Mouse (Mus musculus): ENCODE results near the gene Eva1b.
A peak's percentile ranks its signal among the peaks of the same experiment; 100 is the strongest.
"Not testable (repeated sequence)": the region's sequence is repeated elsewhere in the genome, so short reads cannot be mapped to it uniquely, and the experiment has no call there.

Eva1b gene

DNA sequence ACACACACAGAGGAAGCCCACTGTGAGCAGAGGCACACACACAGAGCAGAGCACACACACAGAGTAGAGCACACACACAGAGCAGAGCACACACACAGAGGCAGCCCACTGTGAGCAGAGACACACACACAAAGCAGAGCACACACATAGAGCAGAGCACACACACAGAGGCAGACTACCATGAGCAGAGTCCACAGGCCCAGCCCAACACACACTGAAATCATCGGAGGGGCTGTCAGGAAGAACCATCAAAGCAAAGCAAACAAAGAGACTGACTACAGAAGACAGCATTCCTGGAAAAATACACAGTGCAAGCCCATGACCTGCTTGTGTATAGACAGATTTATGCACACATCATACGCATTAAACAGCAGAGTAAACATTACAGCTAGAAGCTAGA, 8.3 kb downstream of the Eva1b start:
- DNase-seq (ENCODE audit: low spot score in 2 of 2): no peak

- no peak for DNase-seq (ENCODE audit: low spot score in 2 of 2)
Measured at GRCm38 (mm10) chr4:126156617-126157016, 9.1 kb downstream of the Eva1b start.

GRCm38 (mm10) chr4:126157562-126157961, 10.0 kb downstream of the Eva1b start:
- no peak for DNase-seq (ENCODE audit: low spot score in 2 of 2)

GRCm38 (mm10) chr4:126159455-126159854, 11.9 kb downstream of the Eva1b start:
- no peak for DNase-seq (ENCODE audit: low spot score in 2 of 2)

DNA sequence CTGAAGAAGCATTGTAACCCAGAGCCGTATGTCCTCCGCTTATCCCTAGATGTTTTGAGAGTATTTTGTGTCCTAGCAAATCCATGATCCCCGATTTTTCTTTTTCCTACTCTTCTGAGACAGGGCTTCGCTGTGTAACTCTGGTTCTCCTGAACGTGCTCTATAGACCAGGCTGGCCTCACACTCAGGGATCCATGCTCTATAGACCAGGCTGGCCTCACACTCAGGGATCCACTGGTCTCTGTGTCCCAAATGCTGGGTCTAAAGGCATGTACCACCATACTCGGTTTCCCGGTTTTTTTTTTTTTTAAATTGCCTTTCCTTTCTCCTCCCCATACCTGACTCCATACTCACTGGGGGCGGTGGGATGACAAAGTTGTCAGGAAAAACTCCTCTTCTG, 13.4 kb downstream of the Eva1b start:
- no peak for DNase-seq (ENCODE audit: low spot score in 2 of 2)

- DNase-seq (ENCODE audit: low spot score in 2 of 2): no peak
Measured at GRCm38 (mm10) chr4:126161456-126161855, 13.9 kb downstream of the Eva1b start.

- DNase-seq (ENCODE audit: low spot score in 2 of 2): no peak
Measured at GRCm38 (mm10) chr4:126161986-126162385, 14.4 kb downstream of the Eva1b start.

- peak; percentile 85 to 93 for DNase-seq (ENCODE audit: low spot score in 2 of 2)
Measured at GRCm38 (mm10) chr4:126162544-126163066, 15.1 kb downstream of the Eva1b start.

- peak; percentile 53 for DNase-seq (ENCODE audit: low spot score in 2 of 2)
Measured at GRCm38 (mm10) chr4:126163067-126163659, 15.6 kb downstream of the Eva1b start, which contains the start of gene Sh3d21. Sh3d21 (minus strand) TSS chr4:126163491.

DNA sequence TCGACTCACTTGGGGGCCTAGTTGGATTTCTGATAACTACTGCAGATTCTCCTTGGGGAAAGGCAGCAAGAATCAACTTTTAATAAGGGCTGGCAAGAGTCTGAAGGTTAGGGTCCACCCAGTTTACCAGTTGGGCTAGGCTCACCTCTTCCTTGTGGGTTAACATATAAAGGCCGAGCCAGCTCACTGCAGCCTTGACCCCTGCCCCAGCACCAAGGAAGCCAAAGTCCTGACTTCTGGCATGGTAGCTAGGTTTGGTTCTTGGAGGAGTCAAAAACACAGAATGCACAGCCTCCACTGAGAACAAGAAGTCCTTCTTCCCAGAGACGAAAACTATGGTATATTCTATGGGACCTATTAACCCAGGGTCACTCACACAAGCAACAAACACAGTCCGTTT, 16.1 kb downstream of the Eva1b start:
- no peak for DNase-seq (ENCODE audit: low spot score in 2 of 2)

DNA sequence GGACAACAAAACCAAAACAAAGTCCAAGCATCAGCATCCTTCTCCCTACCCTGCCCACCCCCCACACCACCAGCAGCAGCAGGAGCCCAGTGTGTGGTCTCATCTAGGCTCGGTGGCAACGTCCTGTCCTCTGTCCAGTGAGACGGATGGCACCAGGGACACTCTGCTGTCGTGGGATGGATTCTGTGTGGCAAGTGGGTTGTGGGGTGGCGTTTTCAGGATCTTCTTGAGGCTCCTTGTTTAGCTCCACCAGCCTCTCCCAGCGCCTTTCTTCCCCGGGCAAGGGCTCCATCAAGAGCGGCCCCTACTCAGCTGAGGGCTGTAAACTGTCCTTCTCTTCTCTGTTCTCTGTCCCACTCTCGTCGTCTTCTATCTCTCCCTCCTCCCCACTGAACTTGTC, 17.5 kb downstream of the Eva1b start:
- DNase-seq (ENCODE audit: low spot score in 2 of 2): not testable (repeated sequence)

- no peak for DNase-seq (ENCODE audit: low spot score in 2 of 2)
Measured at GRCm38 (mm10) chr4:126166084-126166483, 18.5 kb downstream of the Eva1b start.

DNA sequence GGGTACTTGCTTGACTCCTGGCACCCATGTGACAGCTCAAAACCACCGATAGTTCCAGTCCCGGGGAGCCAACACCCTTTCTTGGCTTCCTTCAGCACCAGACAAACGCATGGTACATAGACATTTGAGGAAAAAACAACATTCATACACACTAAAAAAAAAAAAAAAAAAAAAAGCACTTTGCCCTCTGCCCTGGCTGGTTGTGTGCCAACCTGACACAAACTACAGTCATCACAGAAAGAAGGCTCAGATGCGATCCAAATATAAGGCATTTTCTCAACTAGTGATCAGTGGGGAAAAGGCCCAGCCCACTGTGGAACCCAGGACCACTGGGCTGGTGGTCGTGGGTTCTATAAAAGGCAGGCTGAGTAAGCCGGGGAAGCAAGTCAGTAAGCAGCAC, 21.3 kb downstream of the Eva1b start:
- DNase-seq (ENCODE audit: low spot score in 2 of 2): no peak

DNA sequence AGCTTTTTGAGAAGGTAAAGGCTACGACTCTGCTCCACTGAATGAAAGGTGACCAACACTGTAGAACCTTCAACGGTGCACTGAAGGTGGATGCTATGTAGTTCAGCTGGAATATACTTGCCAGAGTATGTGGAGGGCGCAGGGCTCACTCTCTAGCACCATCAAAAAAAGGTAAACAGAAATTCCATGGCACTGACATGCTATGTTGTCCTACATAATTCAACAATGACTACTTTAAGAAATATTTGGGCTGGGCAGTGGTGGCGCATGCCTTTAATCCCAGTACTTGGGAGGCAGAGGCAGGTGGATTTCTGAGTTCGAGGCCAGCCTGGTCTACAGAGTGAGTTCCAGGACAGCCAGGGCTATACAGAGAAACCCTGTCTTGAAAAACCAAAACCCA, 23.2 kb downstream of the Eva1b start:
- DNase-seq (ENCODE audit: low spot score in 2 of 2): not testable (repeated sequence)

- DNase-seq (ENCODE audit: low spot score in 2 of 2): no peak
Measured at GRCm38 (mm10) chr4:126173800-126174199, 26.3 kb downstream of the Eva1b start.

DNA sequence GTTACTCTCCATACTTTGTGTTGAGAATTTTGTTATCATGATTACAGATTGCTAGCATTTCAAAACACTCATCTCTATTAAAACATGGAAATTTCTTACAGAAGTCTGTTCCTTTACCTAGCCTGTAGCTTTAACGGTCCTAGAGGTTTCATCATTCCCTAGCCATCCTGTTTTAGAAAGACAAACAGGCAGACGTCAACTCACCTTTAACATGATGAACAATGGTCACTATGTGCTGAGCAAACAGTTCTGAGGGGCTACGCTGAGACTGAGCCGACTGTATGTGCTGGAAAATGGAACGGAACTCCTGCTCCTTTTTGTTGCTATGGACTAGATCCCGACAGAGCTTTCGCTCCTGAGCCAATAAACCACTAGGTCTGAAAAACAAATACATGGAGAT, 28.4 kb downstream of the Eva1b start:
- DNase-seq (ENCODE audit: low spot score in 2 of 2): not testable (repeated sequence)

DNA sequence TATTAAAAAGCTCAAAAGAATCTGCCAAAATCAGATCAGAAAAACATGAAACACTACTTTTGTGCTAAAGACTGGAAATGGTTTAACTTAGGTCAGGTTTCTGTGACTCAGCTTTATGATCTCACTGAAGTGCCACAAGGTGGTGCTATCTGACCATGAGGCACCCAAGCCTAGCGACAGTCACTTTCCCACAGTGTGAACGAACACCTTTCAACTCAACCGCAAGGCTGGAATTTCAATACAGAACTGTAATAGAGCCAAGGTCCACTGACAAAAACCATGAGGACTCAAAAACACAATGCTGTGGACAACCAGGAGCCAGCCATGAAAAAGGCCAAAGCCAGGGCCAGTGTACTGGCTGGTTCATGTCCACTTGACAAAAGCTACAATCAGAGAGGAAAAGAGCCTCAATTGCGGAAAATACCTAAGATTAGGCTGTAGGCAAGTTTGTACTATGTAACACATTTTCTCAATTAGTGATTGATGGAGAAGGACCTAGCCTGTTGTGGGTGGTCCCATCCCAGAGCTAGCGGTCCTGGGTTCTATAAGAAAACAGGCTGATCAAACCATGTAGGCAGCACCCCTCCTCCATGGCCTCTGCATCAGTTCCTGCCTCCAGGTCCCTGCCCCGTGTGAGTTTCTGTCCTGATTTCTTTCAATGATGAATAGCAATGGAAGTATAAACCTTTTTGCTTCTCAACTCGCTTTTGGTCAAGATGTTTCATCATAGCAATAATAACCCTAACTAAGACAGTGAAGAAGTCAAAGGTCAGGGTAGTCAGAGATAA, 33.8 kb downstream of the Eva1b start:
- peak; percentile 25 to 48 for DNase-seq (ENCODE audit: low spot score in 2 of 2)

GRCm38 (mm10) chr4:126183034-126183433, 35.5 kb downstream of the Eva1b start:
- no peak for DNase-seq (ENCODE audit: low spot score in 2 of 2)

DNA sequence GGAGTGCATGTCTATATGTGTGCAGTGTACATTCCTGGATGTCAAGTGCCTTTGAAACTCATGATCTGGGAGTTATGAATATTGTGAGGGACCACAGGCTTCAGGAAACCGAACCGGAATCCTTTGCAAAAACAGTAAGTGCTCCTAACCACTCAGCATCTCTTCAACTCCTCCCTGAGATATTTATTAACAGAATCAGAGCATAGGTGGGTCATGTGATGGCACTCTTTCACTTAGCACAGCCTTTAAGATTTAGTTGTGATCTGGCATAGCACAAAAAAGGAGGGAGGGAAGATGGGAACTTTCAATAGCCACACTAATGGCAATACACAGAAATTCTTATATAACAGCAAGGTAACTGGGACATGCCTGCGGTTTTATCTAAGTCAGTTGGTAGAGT, 39.6 kb downstream of the Eva1b start:
- DNase-seq (ENCODE audit: low spot score in 2 of 2): no peak

DNA sequence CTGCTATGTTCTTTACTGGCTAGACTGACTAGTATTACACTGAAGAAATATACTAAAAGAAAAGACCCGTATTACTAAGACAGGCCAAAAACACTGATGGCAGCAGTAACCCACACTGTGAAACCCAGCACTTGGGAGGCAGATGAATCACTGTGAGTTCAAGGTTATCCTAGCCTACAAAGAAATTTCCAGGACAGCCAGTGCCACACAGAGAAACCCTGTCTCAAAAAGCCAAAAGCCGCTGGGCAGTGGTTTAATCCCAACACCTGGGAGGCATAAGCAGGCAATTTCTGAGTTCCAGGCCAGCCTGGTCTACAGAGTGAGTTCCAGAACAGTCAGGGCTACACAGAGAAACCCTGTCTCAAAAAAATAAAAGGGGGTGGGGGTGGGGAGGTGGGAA, 43.1 kb downstream of the Eva1b start:
- no peak for DNase-seq (ENCODE audit: low spot score in 2 of 2)

- no peak for DNase-seq (ENCODE audit: low spot score in 2 of 2)
Measured at GRCm38 (mm10) chr4:126194216-126194615, 46.7 kb downstream of the Eva1b start.

DNA sequence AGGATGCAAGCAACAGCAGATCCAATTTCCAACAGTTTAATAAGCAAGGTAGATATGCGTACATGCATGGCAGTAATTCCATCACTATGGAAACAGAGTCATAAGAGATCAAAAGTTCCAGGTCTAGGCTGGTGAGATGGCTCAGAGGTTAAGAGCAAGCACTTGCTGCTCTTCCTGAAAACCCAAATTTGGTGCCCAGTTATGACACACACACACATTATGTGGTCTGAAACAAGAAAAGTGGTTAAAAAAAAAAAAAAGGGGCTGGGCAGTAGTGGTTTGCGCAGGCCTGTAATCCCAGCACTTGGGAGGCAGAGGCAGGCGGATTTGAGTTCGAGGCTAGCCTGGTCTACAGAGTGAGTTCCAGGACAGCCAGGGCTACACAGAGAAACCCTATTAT, 47.4 kb downstream of the Eva1b start:
- no peak for DNase-seq (ENCODE audit: low spot score in 2 of 2)

DNA sequence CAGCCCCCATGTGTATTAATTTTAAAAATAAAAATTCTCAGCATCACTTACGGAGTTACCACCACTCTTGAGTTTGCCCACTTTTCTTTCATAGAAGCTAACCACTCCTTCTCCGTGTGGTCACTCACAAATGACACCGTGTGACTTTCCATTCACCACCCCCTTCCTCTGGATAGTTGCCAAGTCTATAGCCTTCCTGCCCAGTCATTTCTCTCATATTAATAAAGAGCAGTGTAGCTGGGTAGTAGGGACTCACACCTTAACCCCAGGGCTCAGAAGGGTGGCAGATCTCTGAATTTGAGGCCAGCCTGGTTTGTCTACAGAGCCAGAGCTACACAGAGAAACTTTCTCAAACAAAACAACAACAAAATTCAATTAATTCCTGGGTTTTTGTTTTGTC, 49.9 kb downstream of the Eva1b start:
- DNase-seq (ENCODE audit: low spot score in 2 of 2): no peak

All from urinary bladder, postnatal 36 days (tissue).